Mouse (Mus musculus): ENCODE measurements at regions not wholly inside any gene's neighbourhood (a gene's known extent, or its start where the extent isn't known, plus 50 kb on each side); places are given as distances from the start of the nearest gene placed in this dataset.

DNA sequence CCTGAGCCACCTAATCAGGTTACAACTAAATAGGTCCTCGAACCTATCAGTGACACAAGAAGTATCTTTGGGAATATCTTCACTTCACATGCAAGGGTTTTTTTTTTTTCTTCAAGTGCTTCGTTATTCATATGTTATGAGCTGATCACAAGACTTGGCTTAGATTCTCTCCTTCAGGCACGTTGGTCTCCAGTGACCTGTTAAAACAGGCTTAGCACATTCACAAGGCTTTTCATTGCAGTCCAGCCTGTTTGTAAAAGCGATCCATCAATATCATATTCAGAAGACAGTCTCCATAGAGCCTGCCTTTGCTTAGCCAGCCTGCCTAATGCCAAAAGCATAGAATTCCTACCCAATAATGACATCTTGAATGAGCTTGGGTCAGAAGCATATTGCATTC lies 864.2 kb downstream of the Ttll7 start:
- TF ChIP-seq CTCF (IDR thresholded peaks at IDR 0.05; ENCODE audit: borderline replicate concordance, extremely low read depth, insufficient read depth, insufficient read length) (no peak), POLR2A (IDR thresholded peaks at IDR 0.05; ENCODE audit: borderline replicate concordance, extremely low read depth, insufficient read depth, insufficient read length, poor library complexity, severe bottlenecking) (no peak)
